Mouse (Mus musculus) cerebellum, postnatal 14 days (tissue): ENCODE results near the gene Ptpn1.

Experiments
- DNase-seq, 2 experiments: peaks; one replicate each; pipeline ENCODE4 v3.0.0; 2021; ENCODE audit warnings: mixed read lengths in 2 of 2

Gene Ptpn1

GRCm38 (mm10) chr2:167948047-167948446 lies 16.2 kb downstream of the Ptpn1 start:
- DNase-seq = no peak

GRCm38 (mm10) chr2:167948557-167948956 lies 16.7 kb downstream of the Ptpn1 start:
- DNase-seq = no peak

- DNase-seq = no peak
These were observed 17.4 kb downstream of the Ptpn1 start for GRCm38 (mm10) chr2:167949250-167949649.

GRCm38 (mm10) chr2:167949808-167950207 lies 18.0 kb downstream of the Ptpn1 start:
- DNase-seq = no peak

- no peak for DNase-seq
These were observed 18.8 kb downstream of the Ptpn1 start for GRCm38 (mm10) chr2:167950681-167951080.

- DNase-seq = no peak
These were observed 19.7 kb downstream of the Ptpn1 start for GRCm38 (mm10) chr2:167951301-167952211.

GRCm38 (mm10) chr2:167953819-167954218 lies 22.0 kb downstream of the Ptpn1 start:
- no peak for DNase-seq

- no peak for DNase-seq
These were observed 23.1 kb downstream of the Ptpn1 start for GRCm38 (mm10) chr2:167954928-167955327.

GRCm38 (mm10) chr2:167957539-167957938 lies 25.7 kb downstream of the Ptpn1 start:
- no peak for DNase-seq

- peak; percentile 81 to 82 for DNase-seq
These were observed 26.4 kb downstream of the Ptpn1 start for GRCm38 (mm10) chr2:167958082-167958788.

GRCm38 (mm10) chr2:167958843-167959242 lies 27.0 kb downstream of the Ptpn1 start:
- peak; percentile 71 to 80 for DNase-seq

- no peak for DNase-seq
These were observed 27.6 kb downstream of the Ptpn1 start for GRCm38 (mm10) chr2:167959384-167959911.

- no peak for DNase-seq
These were observed 28.1 kb downstream of the Ptpn1 start for GRCm38 (mm10) chr2:167959996-167960395.

- DNase-seq = no peak
These were observed 28.7 kb downstream of the Ptpn1 start for GRCm38 (mm10) chr2:167960584-167960983.

GRCm38 (mm10) chr2:167962347-167962746 lies 30.5 kb downstream of the Ptpn1 start:
- DNase-seq = no peak

- DNase-seq = no peak
These were observed 31.3 kb downstream of the Ptpn1 start for GRCm38 (mm10) chr2:167963176-167963575.

GRCm38 (mm10) chr2:167963778-167964300 lies 32.0 kb downstream of the Ptpn1 start:
- no peak for DNase-seq

GRCm38 (mm10) chr2:167964320-167964719 lies 32.5 kb downstream of the Ptpn1 start:
- no peak for DNase-seq

- peak in 1 of 2 experiments; percentile 42 for DNase-seq
These were observed 34.1 kb downstream of the Ptpn1 start for GRCm38 (mm10) chr2:167965911-167966310.

- DNase-seq = no peak
These were observed 36.6 kb downstream of the Ptpn1 start for GRCm38 (mm10) chr2:167968504-167968903.

GRCm38 (mm10) chr2:167969851-167970541 lies 38.1 kb downstream of the Ptpn1 start:
- peak; percentile 43 to 56 for DNase-seq

GRCm38 (mm10) chr2:167972146-167972545 lies 40.3 kb downstream of the Ptpn1 start:
- no peak for DNase-seq

- DNase-seq = no peak
These were observed 41.0 kb downstream of the Ptpn1 start for GRCm38 (mm10) chr2:167972809-167973208.
